Mouse (Mus musculus) frontal cortex, adult 2 months (tissue): ENCODE measurements at regions not wholly inside any gene's neighbourhood (a gene's known extent, or its start where the extent isn't known, plus 50 kb on each side); places are given as distances from the start of the nearest gene placed in this dataset.

Experiments used
- DNase-seq, 2 experiments: peaks; one replicate each; pipeline ENCODE4 v3.0.0; 2022; ENCODE audit warnings: low spot score in 1 of 2; ENCODE audit errors: extremely low spot score in 1 of 2

DNA sequence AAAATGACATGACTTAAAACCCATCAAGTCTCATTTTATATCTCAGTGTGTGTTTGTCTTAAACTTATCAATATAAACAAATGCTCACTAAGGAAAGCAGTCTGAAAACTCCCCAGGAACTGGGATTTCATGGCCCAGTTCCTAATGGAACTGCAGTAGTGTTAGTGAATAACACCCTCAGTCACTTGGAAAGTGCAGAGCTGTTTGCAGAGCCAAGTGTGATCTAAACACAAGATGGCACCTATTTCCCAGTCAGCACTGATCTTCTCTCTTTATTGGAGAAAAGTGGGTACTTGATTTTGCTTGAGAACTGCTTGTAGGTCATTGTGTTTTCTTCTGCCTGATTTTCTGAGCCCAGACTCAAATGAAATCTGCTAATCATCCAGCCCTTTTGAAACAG, 467.7 kb upstream of the Rgmb start:
- no peak for DNase-seq
